Mouse (Mus musculus) limb, embryonic 12.5 days (tissue): ENCODE results near the gene Vcan. TPM values are rescaled to one million over a fixed set of nuclear protein-coding genes. Genes with fewer than 3 reads are reported as not detected.

ENCODE experiments used
- ATAC-seq: fragments of 200-750 bp; cut with Nextera tagmentation; 2 replicates; pipeline ENCODE4 v1.8.0; 2017; ENCODE audit warnings: low read depth, moderate TSS enrichment; ENCODE audit not compliant: insufficient number of reproducible peaks, insufficient read depth, low FRiP score, low TSS enrichment
- H3K27ac ChIP-seq: fragments of 300-500 bp; sonication (generic); 2 replicates; pipeline ENCODE4 v1.5.1; 2016; ENCODE audit warnings: mild to moderate bottlenecking, moderate library complexity
- H3K27me3 ChIP-seq: fragments of 300-500 bp; sonication (generic); 2 replicates; pipeline ENCODE4 v1.6.1; 2016; ENCODE audit warnings: mild to moderate bottlenecking, moderate library complexity
- H3K36me3 ChIP-seq: fragments of 300-500 bp; sonication (generic); 2 replicates; pipeline ENCODE4 v1.6.1; 2016; ENCODE audit warnings: mild to moderate bottlenecking, moderate library complexity
- H3K4me1 ChIP-seq: fragments of 300-500 bp; sonication (generic); replicated peaks from 2 replicates; pipeline ENCODE4 v1.6.1; 2016
- H3K4me2 ChIP-seq: fragments of 300-500 bp; sonication (generic); 2 replicates; pipeline ENCODE4 v1.6.1; 2016; ENCODE audit warnings: mild to moderate bottlenecking, moderate library complexity
- H3K4me3 ChIP-seq: fragments of 300-500 bp; sonication (generic); replicated peaks from 2 replicates; pipeline ENCODE4 v1.5.1; 2016; ENCODE audit warnings: mild to moderate bottlenecking
- H3K9ac ChIP-seq: fragments of 300-500 bp; sonication (generic); replicated peaks from 2 replicates; pipeline ENCODE4 v1.6.1; 2016; ENCODE audit warnings: mild to moderate bottlenecking, moderate library complexity
- H3K9me3 ChIP-seq: fragments of 300-500 bp; sonication (generic); 2 replicates; pipeline ENCODE4 v1.6.1; 2016; ENCODE audit warnings: mild to moderate bottlenecking, moderate library complexity
- WGBS: fragments of 180-500 bp; shearing (Covaris S2); methylation state at CpG from one replicate; pipeline ENCODE4 v1.1.7; 2016; 5-methylcytosine and 5-hydroxymethylcytosine counted together
- polyA plus RNA-seq: library from polyadenylated mRNA; unstranded; fragments of >200 nt; fragmentation: Nextera tagmentation; extraction: Ambion mirVana; gene quantifications from 2 replicates; pipeline ENCODE4 v1.2.1, GENCODE M21; 2016

Vcan gene
- polyA plus RNA-seq, 1 experiment from 2014 or later, result 129 TPM

DNA sequence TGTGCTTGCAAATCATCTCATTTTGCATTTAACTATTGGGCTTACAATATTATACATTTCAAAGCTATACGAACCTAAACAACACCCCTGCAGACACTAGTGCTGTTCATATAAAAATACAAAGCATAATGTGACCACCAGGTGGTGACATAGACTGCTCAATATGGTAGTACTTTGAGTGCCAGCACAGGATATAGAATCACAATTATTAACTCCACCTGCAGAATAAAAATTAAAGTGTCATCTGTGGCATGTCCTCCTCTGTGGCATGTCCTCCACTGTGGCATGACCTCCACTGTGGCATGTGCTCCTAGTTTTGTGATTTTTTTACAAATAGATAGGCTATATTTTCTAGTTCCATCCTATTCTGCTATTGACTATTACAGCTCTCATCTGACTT lies 74.2 kb downstream of the Vcan start:
- 56% methylated on average over 1 of the region's 1 CpGs for WGBS
- peak; percentile 52 for ATAC-seq
- no peaks in the 10 kb centered on the region for H3K9me3 ChIP-seq

GRCm38 (mm10) chr13:89661688-89662087 lies 80.6 kb downstream of the Vcan start:
- WGBS, result 83% methylated on average over 2 of the region's 2 CpGs
- H3K4me3 ChIP-seq, result no peak overlapping the region
- no peaks in the 10 kb centered on the region for H3K27me3 ChIP-seq
- H3K4me1 ChIP-seq, result no peaks in the 10 kb centered on the region
- no peak overlapping the region for H3K27ac ChIP-seq
- no peak overlapping the region for H3K4me2 ChIP-seq
- H3K9ac ChIP-seq, result no peak overlapping the region
- peaks cover 56% of the 10 kb centered on the region for H3K36me3 ChIP-seq
- ATAC-seq, result no peak
- H3K9me3 ChIP-seq, result no peaks in the 10 kb centered on the region

More for the DNA sequence above, 74.2 kb downstream of the Vcan start:
- H3K4me2 ChIP-seq, result no peak overlapping the region
- no peaks in the 10 kb centered on the region for H3K27me3 ChIP-seq
- H3K4me3 ChIP-seq, result no peak overlapping the region
- no peak overlapping the region for H3K9ac ChIP-seq
- H3K36me3 ChIP-seq, result peaks cover 52% of the 10 kb centered on the region
- no peak overlapping the region for H3K27ac ChIP-seq
- peaks cover 21% of the 10 kb centered on the region for H3K4me1 ChIP-seq

GRCm38 (mm10) chr13:89657046-89657445 lies 85.3 kb downstream of the Vcan start:
- ATAC-seq, result no peak
- peaks cover 49% of the 10 kb centered on the region for H3K36me3 ChIP-seq
- 95% methylated on average over 11 of the region's 11 CpGs for WGBS

DNA sequence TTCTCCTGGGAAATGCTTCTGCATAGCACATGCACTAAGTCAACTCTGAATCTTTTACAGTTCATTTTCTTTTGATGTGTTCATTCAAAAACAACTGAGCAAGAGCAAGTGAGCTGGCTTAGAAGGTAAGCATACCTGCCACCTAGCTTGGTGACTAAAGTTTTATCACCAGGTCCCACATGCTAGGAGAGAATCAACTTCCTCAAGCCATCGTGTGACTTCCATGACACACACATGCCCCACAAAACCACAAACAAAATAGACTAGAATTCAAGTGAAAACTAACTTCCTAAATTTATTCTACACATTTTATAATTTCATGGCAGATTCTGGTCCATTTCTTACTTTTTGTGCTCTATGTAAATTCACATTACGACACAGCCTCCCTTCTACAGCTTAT lies 89.0 kb downstream of the Vcan start:
- H3K9me3 ChIP-seq, result no peaks in the 10 kb centered on the region

More at GRCm38 (mm10) chr13:89657046-89657445, 85.3 kb downstream of the Vcan start:
- Histone ChIP-seq H3K27me3 (no peaks in the 10 kb centered on the region), H3K27ac (no peak overlapping the region), H3K9me3 (no peaks in the 10 kb centered on the region), H3K4me2 (no peak overlapping the region), H3K4me1 (no peaks in the 10 kb centered on the region), H3K4me3 (no peak overlapping the region), H3K9ac (no peak overlapping the region)

GRCm38 (mm10) chr13:89652773-89653172 lies 89.5 kb downstream of the Vcan start:
- no peaks in the 10 kb centered on the region for H3K9me3 ChIP-seq
- H3K4me2 ChIP-seq, result no peak overlapping the region
- no peak overlapping the region for H3K9ac ChIP-seq
- ATAC-seq, result no peak
- H3K27ac ChIP-seq, result no peak overlapping the region
- no peaks in the 10 kb centered on the region for H3K27me3 ChIP-seq
- 59% methylated on average over 1 of the region's 1 CpGs for WGBS
- 0 out of 2 replicates have a peak, but pooled peaks cover 10% of the 10 kb centered on the region for H3K4me1 ChIP-seq
- no peak overlapping the region for H3K4me3 ChIP-seq
- peaks cover 27% of the 10 kb centered on the region for H3K36me3 ChIP-seq

More for the DNA sequence above, 89.0 kb downstream of the Vcan start:
- ATAC-seq, result no peak
- H3K9ac ChIP-seq, result no peak overlapping the region
- H3K4me2 ChIP-seq, result no peak overlapping the region
- H3K27ac ChIP-seq, result no peak overlapping the region
- H3K4me1 ChIP-seq, result 0 out of 2 replicates have a peak, but pooled peaks cover 10% of the 10 kb centered on the region
- H3K4me3 ChIP-seq, result no peak overlapping the region
- WGBS, result 92% methylated on average over 2 of the region's 2 CpGs
- H3K36me3 ChIP-seq, result peaks cover 27% of the 10 kb centered on the region
- no peaks in the 10 kb centered on the region for H3K27me3 ChIP-seq

DNA sequence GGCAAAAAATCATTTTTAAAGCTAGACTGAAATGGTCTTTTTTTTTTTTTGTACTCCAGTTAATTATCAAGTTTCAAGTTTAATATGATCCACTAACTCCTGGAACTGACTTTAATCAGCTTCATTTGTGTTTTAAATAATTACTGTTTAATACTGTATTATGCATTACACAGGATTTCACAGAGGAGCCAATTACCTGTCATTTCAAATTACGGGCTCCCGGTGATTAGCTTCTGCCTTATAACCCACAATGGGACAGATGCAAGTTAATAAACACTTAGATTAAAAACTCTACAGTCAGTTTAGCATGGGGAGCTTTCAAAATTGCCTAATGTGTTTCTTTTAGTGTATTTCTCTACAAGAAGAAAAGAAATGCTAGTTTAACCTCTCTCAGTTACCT lies 96.7 kb downstream of the Vcan start:
- no peaks in the 10 kb centered on the region for H3K27me3 ChIP-seq
- H3K36me3 ChIP-seq, result no peaks in the 10 kb centered on the region
- no peak overlapping the region for H3K27ac ChIP-seq
- H3K4me1 ChIP-seq, result 0 out of 2 replicates have a peak, but pooled peaks cover 10% of the 10 kb centered on the region
- H3K9ac ChIP-seq, result no peak overlapping the region
- 65% methylated on average over 2 of the region's 2 CpGs for WGBS
- no peaks in the 10 kb centered on the region for H3K9me3 ChIP-seq
- no peak overlapping the region for H3K4me2 ChIP-seq
- no peak for ATAC-seq
- H3K4me3 ChIP-seq, result no peak overlapping the region

DNA sequence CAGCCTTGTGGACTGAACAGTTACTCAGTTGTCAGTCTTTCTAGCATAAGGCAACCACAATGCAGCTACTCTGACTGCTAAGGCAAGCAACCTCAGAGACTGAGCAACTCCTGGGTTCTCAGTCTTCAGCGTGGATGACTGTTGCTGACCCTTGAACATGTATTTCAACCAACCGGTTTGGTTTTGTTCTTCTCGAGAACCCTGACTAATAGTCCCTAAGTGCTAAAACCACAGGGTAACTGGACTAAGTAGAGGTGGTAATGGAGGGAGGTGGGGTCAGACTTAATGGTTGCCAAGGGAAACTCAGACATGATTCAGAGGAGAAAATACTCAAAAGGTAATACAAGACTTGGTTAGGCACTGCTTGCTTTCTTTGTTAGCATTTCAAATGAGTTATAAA lies 105.3 kb downstream of the Vcan start:
- Histone ChIP-seq H3K27ac (no peak overlapping the region), H3K4me2 (no peak overlapping the region), H3K4me1 (no peaks in the 10 kb centered on the region), H3K4me3 (no peak overlapping the region), H3K9me3 (no peaks in the 10 kb centered on the region), H3K9ac (no peak overlapping the region), H3K27me3 (no peaks in the 10 kb centered on the region), H3K36me3 (no peaks in the 10 kb centered on the region)
- 76% methylated on average over 3 of the region's 3 CpGs for WGBS
- ATAC-seq, result no peak

GRCm38 (mm10) chr13:89634137-89634683 lies 108.1 kb downstream of the Vcan start:
- Histone ChIP-seq H3K4me1 (no peaks in the 10 kb centered on the region), H3K9me3 (no peaks in the 10 kb centered on the region), H3K9ac (no peak overlapping the region), H3K36me3 (no peaks in the 10 kb centered on the region), H3K27ac (no peak overlapping the region), H3K4me2 (no peak overlapping the region), H3K4me3 (no peak overlapping the region), H3K27me3 (no peaks in the 10 kb centered on the region)
- 25% methylated on average over 4 of the region's 4 CpGs for WGBS
- no peak for ATAC-seq

- no peaks in the 10 kb centered on the region for H3K27me3 ChIP-seq
- no peak overlapping the region for H3K9ac ChIP-seq
- H3K36me3 ChIP-seq, result no peaks in the 10 kb centered on the region
- H3K4me2 ChIP-seq, result no peak overlapping the region
- H3K4me1 ChIP-seq, result no peaks in the 10 kb centered on the region
- 89% methylated on average over 3 of the region's 3 CpGs for WGBS
- H3K9me3 ChIP-seq, result no peaks in the 10 kb centered on the region
- no peak overlapping the region for H3K27ac ChIP-seq
- H3K4me3 ChIP-seq, result no peak overlapping the region
- no peak for ATAC-seq
These were observed 123.2 kb downstream of the Vcan start for GRCm38 (mm10) chr13:89619064-89619463.

DNA sequence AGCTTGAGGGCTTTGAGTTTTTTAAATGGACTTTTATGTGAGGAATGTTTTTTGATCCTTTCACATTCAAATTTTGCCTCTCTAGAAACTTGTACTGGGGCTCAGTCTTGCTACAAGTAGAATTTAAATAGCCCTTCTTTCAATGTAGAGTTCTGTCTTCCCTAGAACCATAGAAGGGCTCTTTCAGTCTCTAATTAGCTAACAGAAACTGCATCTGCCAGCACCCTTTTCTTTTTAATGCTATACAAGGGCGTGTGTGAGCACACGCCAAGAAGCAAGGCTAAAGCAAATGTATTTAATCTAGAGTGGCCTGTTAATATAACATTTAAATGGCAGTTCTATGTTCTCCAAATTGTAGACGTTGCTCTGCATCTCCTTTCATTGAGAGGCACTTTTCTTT lies 134.9 kb downstream of the Vcan start:
- ATAC-seq, result no peak
- Histone ChIP-seq H3K27ac (no peak overlapping the region), H3K9me3 (no peaks in the 10 kb centered on the region), H3K9ac (no peak overlapping the region), H3K4me3 (no peak overlapping the region), H3K4me2 (no peak overlapping the region), H3K4me1 (no peaks in the 10 kb centered on the region), H3K36me3 (no peaks in the 10 kb centered on the region), H3K27me3 (no peaks in the 10 kb centered on the region)
- WGBS, result 74% methylated on average over 3 of the region's 3 CpGs
